Mouse (Mus musculus): ENCODE data around the gene Ttc29. TPM values are rescaled to one million over a fixed set of nuclear protein-coding genes. Genes with fewer than 3 reads are reported as not detected.

Gene Ttc29
- under 1 TPM in 1 of 2 experiments, not detected in 1; 0.16 TPM for total RNA-seq (2021)

DNA sequence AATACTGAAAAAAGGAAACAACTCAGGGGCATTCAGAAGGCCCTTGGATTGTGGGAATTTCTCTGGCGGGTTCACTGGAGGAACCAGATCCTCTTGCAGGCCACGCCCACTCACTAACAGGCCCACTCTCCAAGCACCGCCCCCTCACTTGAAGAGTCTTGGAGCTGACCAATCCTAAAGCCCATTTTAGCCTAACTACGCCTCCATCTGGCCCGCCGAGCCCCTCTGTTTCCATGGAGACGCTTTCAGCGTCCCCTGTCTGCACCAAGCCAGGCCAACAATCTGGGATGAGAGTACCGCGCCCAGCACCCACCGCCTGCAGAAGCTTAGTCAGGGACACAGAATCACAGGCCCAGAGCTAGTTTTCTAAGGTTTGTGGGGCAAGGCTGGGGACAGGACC is at the start of gene Ttc29:
TSS of gene Ttc29 (plus strand) at position 224 of the 400 bp plus-strand sequence.
- intact Hi-C loops (cut with DNase I) = no loop called here

DNA sequence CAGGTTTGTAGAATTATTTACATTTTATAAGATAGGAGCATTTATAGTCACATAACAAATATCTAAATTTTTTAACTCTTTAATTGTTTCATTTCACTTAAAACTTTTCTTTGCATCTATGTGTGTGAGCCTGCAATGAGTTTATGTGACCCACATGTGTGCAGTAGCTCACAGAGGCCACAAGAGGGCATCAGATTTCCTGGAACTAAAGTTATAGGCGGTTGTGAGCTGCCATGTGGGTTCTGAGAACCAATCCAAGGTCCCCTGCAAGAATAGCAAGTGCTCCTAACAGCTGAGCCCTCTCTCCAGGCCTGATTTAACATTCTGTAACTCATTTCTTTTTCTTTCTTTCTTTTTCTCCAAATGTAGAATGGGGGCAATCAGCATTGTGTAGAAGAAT is 41.7 kb upstream of the Ttc29 start:
- intact Hi-C loops (cut with DNase I) = no loop called here
- DNase-seq (ENCODE audit: low spot score in 2 of 2) = no peak

More for the DNA sequence above, at the start of gene Ttc29:
- peak; percentile 10 to 58 for DNase-seq (ENCODE audit: low spot score in 2 of 2)

DNA sequence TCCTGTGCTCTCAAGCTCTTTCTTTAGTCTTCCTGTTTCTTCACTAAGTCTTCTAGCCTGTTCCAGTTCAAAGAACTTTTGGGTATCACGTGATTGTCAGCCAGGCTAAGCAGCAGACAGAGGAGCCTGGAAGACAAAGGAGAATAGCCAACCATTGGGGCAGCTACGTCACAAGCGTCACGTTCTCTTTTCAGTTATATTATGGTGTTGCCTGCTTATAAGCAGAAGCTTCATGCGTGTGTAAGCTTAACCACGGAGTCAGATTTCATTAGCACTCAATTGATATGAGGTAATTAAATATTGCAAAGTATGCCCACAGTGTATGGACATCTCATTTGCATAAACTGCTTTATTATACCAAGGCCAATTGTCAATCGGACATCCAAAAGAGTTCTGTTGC is 30.4 kb upstream of the Ttc29 start:
- intact Hi-C loops (cut with DNase I) = no loop called here
- no peak for DNase-seq (ENCODE audit: low spot score in 2 of 2)

DNA sequence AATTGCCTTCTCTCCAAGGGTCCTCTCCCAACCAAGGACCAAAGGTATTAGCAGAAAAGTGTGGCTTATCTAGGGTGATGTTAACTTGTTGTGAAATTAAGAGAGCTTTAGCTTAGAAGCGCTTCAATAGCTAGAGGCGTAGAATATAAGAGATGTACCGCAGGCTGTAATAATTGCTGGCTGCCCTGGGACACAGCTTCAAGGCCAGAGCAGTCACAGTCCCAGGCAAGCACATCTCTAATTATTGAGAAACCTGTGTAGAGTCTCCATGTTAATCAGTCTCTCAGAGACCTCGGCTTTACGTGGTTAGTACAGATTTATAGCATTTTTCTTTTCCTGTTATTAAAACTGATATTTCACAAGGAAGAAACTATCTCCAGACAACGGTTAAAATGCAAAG is 29.7 kb upstream of the Ttc29 start:
- intact Hi-C loops (cut with DNase I) = no loop called here

DNA sequence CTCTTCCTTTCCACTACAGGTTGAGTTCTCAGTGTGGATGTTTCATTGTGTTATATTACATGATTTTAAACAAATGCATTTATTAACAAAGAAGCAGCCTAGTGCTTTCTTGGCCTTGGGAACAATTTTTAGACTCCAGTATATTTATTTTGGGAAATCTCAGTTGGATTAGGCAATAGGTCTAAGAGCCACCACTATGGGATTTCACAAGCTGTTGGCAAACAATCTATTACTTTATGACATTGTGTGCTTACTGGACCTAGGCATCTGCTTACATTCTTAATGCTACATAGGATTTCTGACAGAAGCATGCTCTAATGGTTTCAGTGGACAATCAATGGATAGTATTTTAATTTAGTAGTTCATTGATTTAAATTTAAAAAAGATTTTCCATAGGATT is 26.0 kb upstream of the Ttc29 start:
- intact Hi-C loops (cut with DNase I) = no loop called here
- DNase-seq (ENCODE audit: low spot score in 2 of 2) = no peak

More for the DNA sequence above, 29.7 kb upstream of the Ttc29 start:
- no peak for DNase-seq (ENCODE audit: low spot score in 2 of 2)

DNA sequence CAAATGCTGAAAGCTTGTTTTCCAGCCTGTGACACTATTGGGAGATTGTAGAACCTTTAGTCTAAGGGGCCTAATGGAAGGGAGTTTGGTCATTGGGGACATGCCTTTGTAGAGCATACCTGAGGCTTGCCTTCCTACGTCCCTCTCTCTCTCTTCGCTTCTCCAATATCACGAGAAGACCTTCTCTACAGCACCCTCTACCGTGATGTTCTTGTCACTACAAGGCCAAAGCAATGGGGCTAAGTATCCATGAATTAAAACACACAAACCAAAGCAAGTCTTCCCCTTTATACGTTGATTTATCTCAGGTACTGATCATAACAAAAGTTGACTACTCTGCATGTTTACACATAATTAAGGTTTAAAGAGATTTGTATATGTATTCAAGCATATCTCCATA is 8.9 kb upstream of the Ttc29 start:
- DNase-seq (ENCODE audit: low spot score in 2 of 2) = no peak
- intact Hi-C loops (cut with DNase I) = no loop called here

DNA sequence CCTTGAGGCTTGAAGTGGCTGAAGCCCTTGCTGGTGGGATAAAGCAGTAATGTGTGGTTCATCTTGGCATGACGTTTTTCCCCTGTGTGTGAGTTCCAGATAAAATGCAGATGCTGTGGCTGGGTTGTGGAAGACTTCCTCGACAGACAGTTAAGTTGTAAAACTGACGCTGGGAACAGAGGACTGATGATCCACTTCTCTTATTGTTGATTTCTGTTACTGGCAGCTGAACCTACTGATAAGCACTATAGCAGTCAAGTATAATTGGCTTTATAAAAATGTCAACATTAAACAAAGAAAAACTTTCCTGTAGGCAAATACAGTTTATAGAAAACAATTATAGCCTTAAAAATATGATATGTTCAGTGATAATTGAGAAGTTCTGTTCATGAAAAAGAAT is 2.7 kb upstream of the Ttc29 start:
- DNase-seq (ENCODE audit: low spot score in 2 of 2) = no peak
- intact Hi-C loops (cut with DNase I) = no loop called here

DNA sequence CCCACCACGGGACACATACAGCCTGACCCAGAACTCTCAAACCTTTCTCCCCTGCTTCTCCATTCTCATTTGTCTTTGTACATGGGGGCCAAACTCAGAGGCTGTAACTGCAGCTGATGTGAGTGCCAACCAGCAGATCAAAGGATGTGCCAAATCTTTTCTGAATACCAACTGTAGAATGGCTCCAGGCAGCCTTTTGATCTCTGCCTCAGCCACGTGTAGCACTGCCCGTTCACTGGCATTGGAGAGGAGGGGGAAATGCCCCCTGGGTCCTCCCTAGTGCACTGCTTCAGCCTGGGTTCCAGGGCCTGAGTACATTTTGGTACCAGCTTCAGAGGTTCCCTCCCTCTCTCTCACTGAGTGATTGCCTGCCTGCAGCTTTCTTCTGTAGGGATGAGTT is 1.5 kb downstream of the Ttc29 start:
- intact Hi-C loops (cut with DNase I) = no loop called here
- DNase-seq (ENCODE audit: low spot score in 2 of 2) = no peak

DNA sequence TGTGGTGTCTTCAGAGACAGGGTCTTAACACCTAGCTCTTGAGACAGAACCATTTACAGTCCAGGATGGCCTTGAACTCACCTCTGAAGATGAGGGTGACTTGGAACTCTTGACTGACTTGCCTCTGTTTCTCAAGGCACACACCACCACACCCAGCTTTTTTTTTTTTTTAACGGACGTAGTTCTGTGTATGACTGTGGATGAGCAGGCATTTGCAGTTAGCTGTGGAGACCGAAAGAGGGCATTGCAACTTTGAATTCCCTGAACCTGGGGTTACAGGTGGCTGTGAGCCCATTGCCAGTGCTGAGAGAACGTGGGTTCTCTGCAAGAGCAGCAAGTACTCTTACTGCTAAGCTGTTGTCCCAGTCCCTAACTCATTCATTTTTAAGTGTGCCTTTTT is 13.0 kb downstream of the Ttc29 start:
- intact Hi-C loops (cut with DNase I) = no loop called here
- DNase-seq (ENCODE audit: low spot score in 2 of 2) = no peak

DNA sequence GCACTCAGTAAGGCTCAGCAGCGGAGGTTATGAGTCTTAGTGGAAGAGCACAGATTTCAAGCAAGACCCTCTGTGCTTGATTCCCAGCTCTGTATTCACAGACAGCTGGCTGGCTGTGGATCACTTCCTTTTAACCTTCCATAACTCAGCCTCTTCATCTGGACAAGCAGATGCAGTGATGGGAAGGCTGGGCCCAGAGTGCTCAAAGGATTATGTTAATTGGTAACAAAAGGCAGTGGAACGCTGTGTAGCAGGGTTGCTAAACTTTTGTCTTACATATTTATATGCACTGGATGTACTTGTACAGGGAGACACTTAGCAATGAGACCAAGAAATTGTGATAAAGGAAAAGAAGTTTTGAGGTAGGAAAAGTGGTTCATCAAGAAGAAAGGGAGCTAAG is 17.6 kb downstream of the Ttc29 start:
- intact Hi-C loops (cut with DNase I) = no loop called here
- DNase-seq (ENCODE audit: low spot score in 2 of 2) = no peak

DNA sequence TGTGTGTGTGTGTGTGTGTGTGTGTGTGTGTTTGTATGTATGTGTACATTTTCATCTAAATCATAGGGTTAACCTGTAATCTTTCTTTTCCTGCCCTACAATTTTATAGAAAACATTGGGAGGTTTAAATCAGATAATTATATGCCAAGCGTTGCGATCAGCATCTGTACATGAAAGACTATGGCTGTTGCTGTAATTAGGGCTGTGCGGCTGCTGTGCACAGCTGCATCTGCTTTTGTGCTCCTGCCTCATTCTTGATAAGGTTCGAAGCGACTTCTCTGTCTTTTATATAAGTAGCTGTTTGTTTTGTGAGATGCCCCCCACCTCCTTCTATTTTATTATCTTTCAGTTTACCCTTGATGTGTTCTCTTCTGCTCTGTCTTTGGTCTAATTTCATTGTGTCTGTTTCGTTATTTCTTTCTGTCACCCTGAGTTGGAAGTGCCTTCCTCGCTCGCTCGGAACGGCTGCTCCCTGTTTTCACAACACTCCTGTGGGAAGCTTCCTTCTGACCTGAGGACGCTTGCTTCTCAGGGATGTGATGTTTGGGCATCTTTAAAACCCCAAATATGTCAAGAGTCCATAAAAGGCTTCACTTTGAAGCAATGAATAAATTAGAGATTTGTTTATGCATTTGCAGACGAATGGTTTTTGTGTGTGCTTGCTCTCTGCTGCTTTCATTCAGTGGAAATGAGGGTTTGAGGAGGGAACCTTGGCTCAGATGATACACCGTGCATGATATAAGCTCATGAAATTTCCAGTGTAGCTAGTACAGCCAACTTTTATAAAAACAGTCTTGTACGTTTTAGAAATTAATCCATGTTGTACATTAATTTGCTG is 20.0 kb downstream of the Ttc29 start:
- intact Hi-C loops (cut with DNase I) = no loop called here
- DNase-seq (ENCODE audit: low spot score in 2 of 2) = peak in 1 of 2 experiments; percentile 3

DNA sequence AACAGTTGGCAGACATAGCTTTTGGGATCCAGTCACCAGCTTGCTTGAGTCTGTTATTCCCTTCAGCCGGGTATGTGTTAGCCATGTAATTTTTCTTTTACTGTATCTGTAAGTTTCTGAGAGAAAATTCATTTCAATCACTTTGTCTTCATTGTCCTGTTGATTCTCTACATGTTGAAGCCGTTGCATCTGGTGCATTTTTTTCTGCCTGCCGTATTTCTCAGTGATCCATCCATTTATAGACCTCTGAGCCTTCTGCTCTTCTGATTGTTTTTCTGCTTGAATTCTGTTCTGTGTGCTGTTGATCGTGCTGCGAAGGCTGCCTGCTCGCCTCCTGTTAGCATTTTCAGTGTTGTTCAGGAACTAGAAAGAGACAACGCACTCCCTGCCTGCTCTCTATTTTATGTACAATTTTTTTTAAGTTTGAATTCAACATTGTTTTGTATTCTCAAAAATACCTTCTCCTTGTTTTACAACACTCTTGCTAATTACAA is 20.7 kb downstream of the Ttc29 start:
- intact Hi-C loops (cut with DNase I) = no loop called here
- DNase-seq (ENCODE audit: low spot score in 2 of 2) = peak in 1 of 2 experiments; percentile 3

DNA sequence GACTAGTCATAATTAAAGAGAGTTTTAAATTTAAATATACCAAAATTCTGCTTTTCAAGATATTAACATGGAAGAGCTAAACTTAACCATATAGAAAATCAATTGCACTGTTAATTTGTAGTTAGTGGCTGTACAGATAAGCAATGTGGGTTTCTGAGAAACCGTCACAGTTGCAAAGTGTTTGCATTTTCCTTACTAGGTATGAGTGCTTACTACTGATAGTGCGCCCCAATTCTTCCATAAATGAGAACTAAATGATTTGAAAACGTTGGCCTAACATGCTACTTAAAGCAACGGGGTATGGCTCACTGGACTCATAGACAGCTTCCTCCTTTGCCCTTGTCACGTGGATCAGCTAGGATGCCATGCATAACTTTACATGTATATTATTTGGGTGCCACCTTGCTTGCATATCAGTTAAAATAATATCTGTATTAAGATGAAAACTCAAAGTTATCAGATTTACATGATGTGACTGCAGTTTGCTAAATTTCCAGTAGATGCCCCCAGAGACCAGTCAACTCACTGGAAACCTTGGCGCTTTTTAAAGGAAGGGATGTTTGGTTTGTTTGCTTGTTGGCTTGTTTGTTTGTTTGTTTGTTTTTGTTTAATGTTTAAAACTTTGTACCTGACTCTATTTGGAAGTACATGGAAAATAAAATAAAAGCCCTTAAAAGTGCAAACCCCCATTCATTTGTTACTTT is 25.0 kb downstream of the Ttc29 start:
- intact Hi-C loops (cut with DNase I) = loop anchor here (1.0 to 5.0 kb wide), 4 partner anchors 411 to 1349 kb away; no protein-coding TSS in a partner anchor
- peak; percentile 12 to 32 for DNase-seq (ENCODE audit: low spot score in 2 of 2)

DNA sequence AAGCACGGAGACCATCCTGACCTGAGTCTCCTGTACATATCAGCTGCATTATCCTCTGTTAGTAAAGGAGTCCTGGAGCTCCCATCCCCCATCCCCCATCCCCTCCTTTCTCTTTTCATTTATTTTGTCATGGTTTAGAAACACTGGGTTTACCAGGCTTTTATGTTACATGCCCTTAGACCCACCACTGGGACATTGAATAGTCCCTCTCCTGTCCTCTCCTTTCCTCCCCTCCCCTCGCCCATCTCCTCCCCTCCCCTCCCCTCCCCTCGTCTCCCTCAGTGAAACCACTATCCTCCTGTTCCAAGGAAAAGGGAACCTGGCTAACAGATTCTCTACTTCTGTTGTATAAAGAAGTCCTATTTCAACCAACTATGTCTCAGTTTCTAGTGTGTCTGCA is 38.0 kb downstream of the Ttc29 start:
- DNase-seq (ENCODE audit: low spot score in 2 of 2) = no peak
- intact Hi-C loops (cut with DNase I) = no loop called here

DNA sequence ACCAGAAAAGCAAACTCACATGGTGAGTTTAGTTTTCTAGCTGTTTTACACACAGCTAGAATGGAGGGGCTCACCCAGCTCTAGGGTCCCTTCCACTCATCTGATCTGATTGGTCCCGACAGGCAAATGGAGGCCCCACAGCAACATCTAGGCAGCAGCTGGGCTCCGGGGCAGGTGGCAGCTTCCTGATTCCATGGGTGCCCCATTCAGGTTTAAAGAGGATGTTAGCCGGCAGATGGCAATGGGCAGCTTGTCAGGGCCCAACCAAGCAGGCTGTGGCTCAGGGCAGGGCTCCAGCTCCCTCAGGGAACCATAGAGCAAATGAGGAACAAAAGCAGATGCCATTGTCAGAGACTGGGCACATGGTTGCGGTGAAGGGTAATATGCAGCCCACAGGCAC is 41.3 kb downstream of the Ttc29 start:
- DNase-seq (ENCODE audit: low spot score in 2 of 2) = no peak
- intact Hi-C loops (cut with DNase I) = no loop called here

DNA sequence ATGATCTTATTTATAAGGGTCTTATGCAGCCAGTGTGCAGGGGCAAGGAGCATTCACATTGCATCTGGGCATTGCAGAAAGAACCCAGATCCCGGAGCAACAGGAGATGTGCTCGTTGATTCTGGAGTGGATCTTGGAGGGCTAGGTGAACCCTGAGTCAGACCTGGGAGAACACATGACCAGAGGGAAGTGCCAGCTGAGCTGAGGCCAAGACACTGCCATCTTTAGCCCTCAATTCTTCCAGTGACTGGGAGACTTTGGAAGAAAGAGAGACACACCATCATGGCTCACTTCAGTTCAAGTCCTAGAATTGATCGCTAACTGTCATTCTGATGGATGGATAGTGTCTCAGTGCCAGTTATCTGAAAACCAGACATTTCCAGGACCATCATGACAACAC is 41.9 kb downstream of the Ttc29 start:
- no peak for DNase-seq (ENCODE audit: low spot score in 2 of 2)
- intact Hi-C loops (cut with DNase I) = no loop called here

DNA sequence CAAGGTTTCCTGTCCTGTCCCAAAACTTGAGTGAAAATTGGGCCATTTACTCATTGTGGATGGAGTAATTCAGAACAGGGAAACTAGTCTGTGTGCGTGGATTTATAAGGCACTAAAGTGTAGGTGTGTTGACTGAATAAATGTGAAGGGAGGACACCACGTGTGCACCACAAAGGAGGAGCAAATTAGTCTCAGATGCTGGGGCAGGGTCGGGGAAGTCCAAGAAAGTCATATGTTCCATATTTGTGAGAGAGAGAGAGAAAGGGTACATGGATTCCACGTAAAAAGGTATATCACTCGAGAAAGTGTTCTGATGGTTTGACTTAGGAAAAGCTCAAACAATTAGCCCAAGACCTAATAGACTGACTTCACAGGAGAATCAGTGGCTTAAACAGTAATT is 52.4 kb downstream of the Ttc29 start:
- no peak for DNase-seq (ENCODE audit: low spot score in 2 of 2)
- intact Hi-C loops (cut with DNase I) = no loop called here

DNA sequence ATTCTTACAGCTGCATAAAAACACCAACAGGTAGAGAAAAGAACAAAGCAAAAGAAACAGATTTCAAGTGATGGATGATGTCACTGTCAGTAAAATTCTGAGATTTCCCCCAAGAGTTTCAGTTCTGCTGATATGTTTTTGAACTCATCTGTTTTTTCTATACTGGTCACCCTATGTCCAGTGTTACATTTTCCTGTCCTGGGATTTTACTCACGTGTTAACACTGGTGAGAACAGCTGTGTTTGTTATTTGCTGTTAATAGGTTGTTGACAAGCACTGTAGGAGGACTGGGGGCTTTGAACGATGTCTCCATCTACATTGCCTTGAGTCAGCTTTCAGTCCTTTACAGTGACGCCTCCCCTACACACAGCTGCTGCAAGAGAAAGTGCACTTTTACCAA is 53.1 kb downstream of the Ttc29 start:
- no peak for DNase-seq (ENCODE audit: low spot score in 2 of 2)
- intact Hi-C loops (cut with DNase I) = no loop called here

DNA sequence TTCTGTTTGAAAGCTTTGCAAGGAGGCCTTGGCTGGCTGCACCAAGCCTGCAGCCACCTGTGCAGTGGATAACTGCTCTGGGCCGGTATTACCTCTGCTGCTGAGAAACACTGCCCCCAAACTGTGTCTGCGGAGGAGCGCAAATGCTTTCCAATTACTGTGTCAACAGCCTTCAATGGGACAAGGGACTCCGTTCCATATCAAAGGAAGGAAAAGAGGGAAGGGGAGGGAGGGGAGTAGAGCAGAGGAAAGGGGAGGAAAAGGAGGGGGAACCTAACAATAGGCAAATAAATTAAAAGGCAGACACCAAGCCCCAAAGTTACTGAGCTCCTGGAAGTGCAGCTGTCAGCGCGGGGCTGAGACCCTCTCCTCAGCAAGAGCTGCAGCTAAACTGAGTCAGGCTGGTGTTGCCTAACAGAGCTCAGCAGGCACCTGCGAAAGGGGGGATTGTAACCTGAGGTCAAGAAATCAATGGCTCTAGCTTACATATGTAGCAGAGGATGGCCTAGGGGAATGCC is 54.9 kb downstream of the Ttc29 start:
- intact Hi-C loops (cut with DNase I) = no loop called here
- DNase-seq (ENCODE audit: low spot score in 2 of 2) = no peak

DNA sequence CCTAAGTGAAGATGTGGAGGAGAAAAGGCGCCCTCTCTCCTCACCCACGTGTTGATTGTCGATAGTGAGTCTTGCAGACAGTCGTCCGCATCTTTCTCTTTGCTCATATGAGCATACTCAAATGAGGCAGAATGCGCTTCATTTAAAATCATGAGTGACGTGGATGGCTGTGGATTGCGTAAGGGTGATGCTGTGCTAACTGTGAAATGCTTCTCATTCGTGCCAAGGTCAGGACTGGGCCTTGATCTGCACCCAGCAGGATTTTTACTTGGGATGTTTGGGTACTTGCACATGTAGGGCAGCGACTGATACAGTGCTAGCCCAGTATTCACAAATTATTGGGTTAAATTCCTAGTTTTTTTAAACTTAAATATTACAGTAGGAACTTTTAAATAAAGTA is 56.2 kb downstream of the Ttc29 start:
- intact Hi-C loops (cut with DNase I) = no loop called here
- DNase-seq (ENCODE audit: low spot score in 2 of 2) = no peak

DNA sequence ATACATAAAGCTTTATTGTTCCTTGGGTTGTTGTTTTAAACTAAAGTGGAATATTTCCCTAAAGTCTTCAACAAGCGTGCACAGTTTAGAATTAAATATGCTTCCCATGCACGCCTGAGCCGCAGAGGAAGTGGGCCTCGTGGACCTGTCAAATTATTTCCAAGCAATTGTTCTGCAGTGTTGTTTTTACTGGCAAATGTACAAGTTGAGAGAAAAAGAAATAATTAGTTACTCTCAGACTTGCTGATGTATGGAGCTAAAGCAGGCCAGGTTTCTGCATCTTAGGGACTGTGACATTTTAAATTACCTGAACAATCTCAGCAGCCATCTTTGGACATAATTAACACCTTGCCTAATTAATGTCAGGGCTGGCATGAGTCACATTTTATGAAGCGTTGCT is 58.3 kb downstream of the Ttc29 start:
- intact Hi-C loops (cut with DNase I) = no loop called here
- no peak for DNase-seq (ENCODE audit: low spot score in 2 of 2)
